Mouse (Mus musculus) liver, embryonic 11.5 days (tissue): ENCODE results near the gene Snd1. TPM values are rescaled to one million over a fixed set of nuclear protein-coding genes. Genes with fewer than 3 reads are reported as not detected.

Source experiments
- ATAC-seq: fragments of 200-750 bp; cut with Nextera tagmentation; replicated peaks from 2 replicates; pipeline ENCODE4 v1.8.0; 2017; ENCODE audit warnings: moderate number of reproducible peaks, mild to moderate bottlenecking, moderate TSS enrichment, moderate library complexity; ENCODE audit not compliant: low FRiP score
- DNase-seq: peaks from one replicate; pipeline ENCODE4 v3.0.0-alpha.2; 2017; ENCODE audit warnings: low spot score
- H3K27ac ChIP-seq: fragments of 300-500 bp; sonication (generic); 2 replicates; pipeline ENCODE4 v1.5.1; 2014; ENCODE audit warnings: mild to moderate bottlenecking, low read depth, low read length, control low read depth
- H3K27me3 ChIP-seq: fragments of 300-500 bp; sonication (generic); replicated peaks from 2 replicates; pipeline ENCODE4 v1.6.1; 2014; ENCODE audit warnings: low read length, mixed read lengths; ENCODE audit not compliant: control insufficient read depth, insufficient read depth
- H3K36me3 ChIP-seq: fragments of 300-500 bp; sonication (generic); 2 replicates; pipeline ENCODE4 v1.6.1; 2014; ENCODE audit warnings: mild to moderate bottlenecking, low read length, moderate library complexity, mixed read lengths; ENCODE audit not compliant: control insufficient read depth, insufficient read depth
- H3K4me1 ChIP-seq: fragments of 300-500 bp; sonication (generic); replicated peaks from 2 replicates; pipeline ENCODE4 v1.6.1; 2014; ENCODE audit warnings: low read length, mixed read lengths; ENCODE audit not compliant: control insufficient read depth, insufficient read depth
- H3K4me2 ChIP-seq: fragments of 300-500 bp; sonication (generic); 2 replicates; pipeline ENCODE4 v1.6.1; 2014; ENCODE audit warnings: mild to moderate bottlenecking, control low read depth, moderate library complexity
- H3K4me3 ChIP-seq: fragments of 300-500 bp; sonication (generic); 2 replicates; pipeline ENCODE4 v1.5.1; 2014; ENCODE audit warnings: low read depth, low read length, control low read depth
- H3K9ac ChIP-seq: fragments of 300-500 bp; sonication (generic); 2 replicates; pipeline ENCODE4 v1.6.1; 2014; ENCODE audit warnings: low read depth, low read length, control low read depth
- H3K9me3 ChIP-seq: fragments of 300-500 bp; sonication (generic); 2 replicates; pipeline ENCODE4 v1.6.1; 2016; ENCODE audit warnings: low read length, inconsistent platforms, mixed read lengths; ENCODE audit not compliant: control insufficient read depth
- WGBS: fragments of 180-500 bp; shearing (Covaris S2); extraction: QIAGEN DNeasy Blood & Tissue Kit; methylation state at CpG from one replicate; pipeline ENCODE4 v1.1.7; 2014; 5-methylcytosine and 5-hydroxymethylcytosine counted together
- polyA plus RNA-seq: library from polyadenylated mRNA; unstranded; fragments of >200 nt; fragmentation: Nextera tagmentation; extraction: Ambion mirVana; gene quantifications from 2 replicates; pipeline ENCODE4 v1.2.1, GENCODE M21; 2014

Snd1 gene
- polyA plus RNA-seq, 1 experiment from 2014 or later, result 107 TPM

- no peak for DNase-seq
- no peaks in the 10 kb centered on the region for H3K4me1 ChIP-seq
- H3K4me3 ChIP-seq, result no peak overlapping the region
- no peaks in the 10 kb centered on the region for H3K9me3 ChIP-seq
- WGBS, result 17% methylated on average over 19 of the region's 19 CpGs
- H3K27ac ChIP-seq, result no peak overlapping the region
- H3K9ac ChIP-seq, result no peak overlapping the region
- H3K4me2 ChIP-seq, result peak overlapping the region; percentile 53
- ATAC-seq, result no peak
- no peaks in the 10 kb centered on the region for H3K36me3 ChIP-seq
- no peaks in the 10 kb centered on the region; the same call in 1 of the 2 replicates for H3K27me3 ChIP-seq
Measured at GRCm38 (mm10) chr6:28932328-28932937, 457.5 kb downstream of the Snd1 start.

- WGBS, result 81% methylated on average over 7 of the region's 7 CpGs
- ATAC-seq (no peak), DNase-seq (no peak)
- Histone ChIP-seq H3K4me2 (no peak overlapping the region), H3K27ac (no peak overlapping the region), H3K36me3 (no peaks in the 10 kb centered on the region), H3K9ac (no peak overlapping the region), H3K9me3 (no peaks in the 10 kb centered on the region), H3K27me3 (no peaks in the 10 kb centered on the region; the same call in 1 of the 2 replicates), H3K4me3 (no peak overlapping the region), H3K4me1 (no peaks in the 10 kb centered on the region)
Measured at GRCm38 (mm10) chr6:28935736-28936135, 460.8 kb downstream of the Snd1 start.

GRCm38 (mm10) chr6:28947254-28947653 lies 472.3 kb downstream of the Snd1 start:
- Histone ChIP-seq H3K27me3 (no peaks in the 10 kb centered on the region), H3K4me2 (no peak overlapping the region), H3K27ac (no peak overlapping the region), H3K4me1 (no peaks in the 10 kb centered on the region), H3K9ac (no peak overlapping the region), H3K9me3 (no peaks in the 10 kb centered on the region), H3K36me3 (no peaks in the 10 kb centered on the region), H3K4me3 (no peak overlapping the region)
- DNase-seq (no peak), ATAC-seq (no peak)
- WGBS, result 62% methylated on average over 9 of the region's 9 CpGs

GRCm38 (mm10) chr6:28949269-28949668 lies 474.3 kb downstream of the Snd1 start:
- WGBS, result 13% methylated on average over 12 of the region's 12 CpGs
- Histone ChIP-seq H3K27ac (no peak overlapping the region), H3K9ac (no peak overlapping the region), H3K9me3 (no peaks in the 10 kb centered on the region), H3K4me3 (no peak overlapping the region), H3K4me1 (no peaks in the 10 kb centered on the region), H3K27me3 (no peaks in the 10 kb centered on the region), H3K4me2 (no peak overlapping the region), H3K36me3 (no peaks in the 10 kb centered on the region)
- no peak for ATAC-seq
- peak; percentile 55 for DNase-seq

GRCm38 (mm10) chr6:28955581-28955980 lies 480.6 kb downstream of the Snd1 start:
- Histone ChIP-seq H3K4me2 (no peak overlapping the region), H3K9ac (no peak overlapping the region), H3K36me3 (no peaks in the 10 kb centered on the region), H3K27ac (no peak overlapping the region), H3K4me3 (no peak overlapping the region), H3K27me3 (no peaks in the 10 kb centered on the region), H3K4me1 (no peaks in the 10 kb centered on the region), H3K9me3 (no peaks in the 10 kb centered on the region)
- ATAC-seq (no peak), DNase-seq (no peak)
- WGBS, result 19% methylated on average over 11 of the region's 11 CpGs

DNA sequence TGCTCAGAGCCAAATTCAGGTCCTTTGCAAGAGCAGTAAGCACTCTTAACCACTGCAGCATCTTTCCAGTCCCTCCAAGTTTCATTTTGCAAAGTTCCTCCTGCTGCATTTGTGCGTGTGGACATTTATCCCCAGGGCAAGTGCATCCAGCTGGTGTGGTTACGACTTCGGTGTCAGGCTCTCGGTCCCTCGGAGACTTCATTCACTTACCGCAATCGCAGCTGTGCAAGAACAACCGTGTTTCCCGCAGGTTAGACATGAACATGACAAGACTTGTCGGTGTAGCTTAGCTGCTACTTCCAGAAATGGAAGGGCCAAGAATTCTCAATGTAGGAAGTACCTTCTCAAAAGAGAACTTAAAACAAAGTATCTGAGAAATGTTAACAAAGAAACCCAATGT lies 482.5 kb downstream of the Snd1 start:
- Histone ChIP-seq H3K36me3 (no peaks in the 10 kb centered on the region), H3K4me3 (no peak overlapping the region), H3K27ac (no peak overlapping the region), H3K4me1 (no peaks in the 10 kb centered on the region), H3K9me3 (no peaks in the 10 kb centered on the region), H3K9ac (no peak overlapping the region), H3K4me2 (no peak overlapping the region), H3K27me3 (no peaks in the 10 kb centered on the region)
- DNase-seq (no peak), ATAC-seq (no peak)
- WGBS, result 82% methylated on average over 10 of the region's 10 CpGs

DNA sequence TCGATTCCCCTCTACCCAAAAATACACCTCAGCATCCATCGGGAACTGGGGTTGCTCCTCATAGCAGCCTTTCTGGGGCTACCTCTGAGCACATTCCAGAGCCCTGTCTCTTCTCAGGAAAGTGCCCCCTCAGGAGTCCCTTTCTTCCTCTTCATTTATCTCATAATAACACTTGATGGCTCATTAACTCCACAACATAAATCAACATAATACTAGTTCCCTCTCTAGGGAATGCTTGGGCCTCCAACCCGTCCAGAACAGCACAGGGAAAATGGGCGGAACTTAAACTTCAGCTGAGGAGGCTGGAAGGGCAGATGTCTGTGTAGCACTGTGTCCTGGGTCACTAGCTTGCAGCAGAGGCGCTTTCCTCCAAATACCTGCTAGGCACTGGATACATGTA lies 488.2 kb downstream of the Snd1 start:
- H3K4me3 ChIP-seq, result no peak overlapping the region
- no peaks in the 10 kb centered on the region for H3K36me3 ChIP-seq
- no peaks in the 10 kb centered on the region for H3K4me1 ChIP-seq
- ATAC-seq (no peak), DNase-seq (no peak)
- H3K27me3 ChIP-seq, result no peaks in the 10 kb centered on the region
- no peak overlapping the region for H3K27ac ChIP-seq
- WGBS, result 67% methylated on average over 5 of the region's 5 CpGs
- no peaks in the 10 kb centered on the region for H3K9me3 ChIP-seq
- H3K9ac ChIP-seq, result no peak overlapping the region
- no peak overlapping the region for H3K4me2 ChIP-seq

GRCm38 (mm10) chr6:28965264-28965663 lies 490.3 kb downstream of the Snd1 start:
- Histone ChIP-seq H3K27ac (no peak overlapping the region), H3K27me3 (no peaks in the 10 kb centered on the region), H3K4me2 (no peak overlapping the region), H3K4me3 (no peak overlapping the region), H3K9me3 (no peaks in the 10 kb centered on the region), H3K4me1 (no peaks in the 10 kb centered on the region), H3K9ac (no peak overlapping the region), H3K36me3 (no peaks in the 10 kb centered on the region)
- DNase-seq (no peak), ATAC-seq (no peak)
- 46% methylated on average over 8 of the region's 8 CpGs for WGBS

GRCm38 (mm10) chr6:28969615-28970014 lies 494.7 kb downstream of the Snd1 start:
- no peak overlapping the region for H3K4me2 ChIP-seq
- no peak overlapping the region for H3K4me3 ChIP-seq
- DNase-seq, result no peak
- no peaks in the 10 kb centered on the region for H3K9me3 ChIP-seq
- H3K36me3 ChIP-seq, result no peaks in the 10 kb centered on the region
- ATAC-seq, result no peak
- no peaks in the 10 kb centered on the region for H3K4me1 ChIP-seq
- no peaks in the 10 kb centered on the region for H3K27me3 ChIP-seq
- 39% methylated on average over 5 of the region's 5 CpGs for WGBS
- no peak overlapping the region for H3K9ac ChIP-seq
- no peak overlapping the region for H3K27ac ChIP-seq
